Mouse (Mus musculus): ENCODE results near the gene Kcnv2. TPM values are rescaled to one million over a fixed set of nuclear protein-coding genes. Genes with fewer than 3 reads are reported as not detected.

Kcnv2 gene
- 0.09 TPM in 1 of 2 replicates, not detected in the other for polyA plus RNA-seq (2015; fragmentation: Nextera tagmentation; extraction: Ambion mirVana)

GRCm38 (mm10) chr19:27322281-27322680 lies at the start of gene Kcnv2:
Gene Kcnv2, plus strand, starts transcription at chr19:27322588.
- H3K27me3 ChIP-seq (ENCODE audit: control insufficient read depth, insufficient read depth, low read depth, low read length): no peaks in the 10 kb centered on the region
- H3K27ac ChIP-seq (ENCODE audit: low read length): no peak within 1 kb of the TSS
- H3K9ac ChIP-seq (ENCODE audit: low read depth, low read length): no peak within 1 kb of the TSS
- 46% methylated on average over 5 of the region's 5 CpGs for WGBS
- no peaks in the 10 kb centered on the region for H3K36me3 ChIP-seq (ENCODE audit: control insufficient read depth, insufficient read depth, low read length)
- H3K4me1 ChIP-seq (ENCODE audit: control insufficient read depth, insufficient read depth, low read length): no peaks in the 10 kb centered on the region
- no peaks in the 10 kb centered on the region for H3K9me3 ChIP-seq (replicated peaks; ENCODE audit: control insufficient read depth, low read length, poor library complexity, severe bottlenecking)
- no peak within 1 kb of the TSS for H3K4me3 ChIP-seq (ENCODE audit: low read depth, low read length)
- no peak within 1 kb of the TSS for H3K4me2 ChIP-seq (ENCODE audit: low read length)
- no peak for ATAC-seq

- H3K9me3 ChIP-seq (replicated peaks; ENCODE audit: control insufficient read depth, low read length, poor library complexity, severe bottlenecking): no peaks in the 10 kb centered on the region
- H3K36me3 ChIP-seq (ENCODE audit: control insufficient read depth, insufficient read depth, low read length): no peaks in the 10 kb centered on the region
- WGBS: 80% methylated on average over 2 of the region's 2 CpGs
- H3K27ac ChIP-seq (ENCODE audit: low read length): no peak overlapping the region
- H3K9ac ChIP-seq (ENCODE audit: low read depth, low read length): no peak overlapping the region
- no peak overlapping the region for H3K4me2 ChIP-seq (ENCODE audit: low read length)
- ATAC-seq: no peak
- no peak overlapping the region for H3K4me3 ChIP-seq (ENCODE audit: low read depth, low read length)
- H3K4me1 ChIP-seq (ENCODE audit: control insufficient read depth, insufficient read depth, low read length): no peaks in the 10 kb centered on the region
- H3K27me3 ChIP-seq (ENCODE audit: control insufficient read depth, insufficient read depth, low read depth, low read length): no peaks in the 10 kb centered on the region
Observed at GRCm38 (mm10) chr19:27273385-27273784, 49.0 kb upstream of the Kcnv2 start.

DNA sequence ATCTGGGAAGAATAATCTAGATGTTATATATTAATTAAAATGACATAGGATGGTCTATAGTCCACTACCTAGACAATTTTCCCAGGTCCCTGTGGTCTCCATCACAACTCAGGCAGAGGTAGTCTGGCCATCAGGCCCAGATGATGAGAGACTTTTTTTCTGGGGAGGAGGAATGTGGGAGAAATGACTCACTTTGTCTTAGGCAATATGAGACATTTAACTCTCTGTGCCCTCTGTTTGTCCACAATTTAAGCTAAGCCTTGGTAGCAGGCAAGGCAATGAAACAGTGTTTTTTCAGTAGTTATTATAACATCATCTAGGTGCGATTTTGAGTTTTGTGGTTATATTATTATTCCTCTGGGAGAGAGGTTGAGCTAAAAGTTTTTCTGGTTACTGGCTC lies 48.0 kb upstream of the Kcnv2 start:
- no peak overlapping the region for H3K4me2 ChIP-seq (ENCODE audit: low read length)
- H3K27me3 ChIP-seq (ENCODE audit: control insufficient read depth, insufficient read depth, low read depth, low read length): no peaks in the 10 kb centered on the region
- H3K4me3 ChIP-seq (ENCODE audit: low read depth, low read length): no peak overlapping the region
- H3K4me1 ChIP-seq (ENCODE audit: control insufficient read depth, insufficient read depth, low read length): no peaks in the 10 kb centered on the region
- WGBS: 92% methylated on average over 1 of the region's 1 CpGs
- no peak overlapping the region for H3K27ac ChIP-seq (ENCODE audit: low read length)
- H3K9ac ChIP-seq (ENCODE audit: low read depth, low read length): no peak overlapping the region
- H3K9me3 ChIP-seq (replicated peaks; ENCODE audit: control insufficient read depth, low read length, poor library complexity, severe bottlenecking): no peaks in the 10 kb centered on the region
- ATAC-seq: no peak
- no peaks in the 10 kb centered on the region for H3K36me3 ChIP-seq (ENCODE audit: control insufficient read depth, insufficient read depth, low read length)

GRCm38 (mm10) chr19:27279174-27279573 lies 43.2 kb upstream of the Kcnv2 start:
- H3K27me3 ChIP-seq (ENCODE audit: control insufficient read depth, insufficient read depth, low read depth, low read length): no peaks in the 10 kb centered on the region
- 92% methylated on average over 2 of the region's 2 CpGs for WGBS

DNA sequence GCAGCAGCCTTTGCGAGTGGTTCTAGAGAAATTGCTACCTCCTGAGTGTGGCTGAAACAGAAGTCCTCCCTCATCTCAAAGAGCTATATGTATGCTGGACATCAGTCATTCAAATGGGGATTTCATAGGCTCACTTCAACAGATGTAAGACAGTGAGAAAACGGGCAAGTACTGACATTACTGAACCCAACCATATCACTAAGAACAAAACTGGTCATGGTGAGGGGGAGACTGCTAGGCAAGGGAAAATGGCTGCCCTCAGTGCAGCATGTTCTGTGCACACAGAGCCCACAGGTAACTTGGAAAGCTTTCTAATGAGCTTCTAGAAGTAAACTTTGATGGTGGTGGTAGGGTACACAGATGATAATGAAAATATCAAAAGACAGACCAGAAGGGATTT lies 12.3 kb upstream of the Kcnv2 start:
- Histone ChIP-seq H3K9ac (ENCODE audit: low read depth, low read length) (no peak overlapping the region), H3K9me3 (replicated peaks; ENCODE audit: control insufficient read depth, low read length, poor library complexity, severe bottlenecking) (no peaks in the 10 kb centered on the region), H3K27ac (ENCODE audit: low read length) (no peak overlapping the region), H3K4me3 (ENCODE audit: low read depth, low read length) (no peak overlapping the region), H3K27me3 (ENCODE audit: control insufficient read depth, insufficient read depth, low read depth, low read length) (no peaks in the 10 kb centered on the region), H3K4me2 (ENCODE audit: low read length) (no peak overlapping the region), H3K36me3 (ENCODE audit: control insufficient read depth, insufficient read depth, low read length) (no peaks in the 10 kb centered on the region), H3K4me1 (ENCODE audit: control insufficient read depth, insufficient read depth, low read length) (no peaks in the 10 kb centered on the region)
- 93% methylated on average over 2 of the region's 2 CpGs for WGBS
- no peak for ATAC-seq

More at GRCm38 (mm10) chr19:27279174-27279573, 43.2 kb upstream of the Kcnv2 start:
- no peak overlapping the region for H3K4me2 ChIP-seq (ENCODE audit: low read length)
- no peak for ATAC-seq
- no peak overlapping the region for H3K9ac ChIP-seq (ENCODE audit: low read depth, low read length)
- H3K27ac ChIP-seq (ENCODE audit: low read length): no peak overlapping the region
- H3K4me3 ChIP-seq (ENCODE audit: low read depth, low read length): no peak overlapping the region
- H3K4me1 ChIP-seq (ENCODE audit: control insufficient read depth, insufficient read depth, low read length): no peaks in the 10 kb centered on the region
- no peaks in the 10 kb centered on the region for H3K9me3 ChIP-seq (replicated peaks; ENCODE audit: control insufficient read depth, low read length, poor library complexity, severe bottlenecking)
- H3K36me3 ChIP-seq (ENCODE audit: control insufficient read depth, insufficient read depth, low read length): no peaks in the 10 kb centered on the region

DNA sequence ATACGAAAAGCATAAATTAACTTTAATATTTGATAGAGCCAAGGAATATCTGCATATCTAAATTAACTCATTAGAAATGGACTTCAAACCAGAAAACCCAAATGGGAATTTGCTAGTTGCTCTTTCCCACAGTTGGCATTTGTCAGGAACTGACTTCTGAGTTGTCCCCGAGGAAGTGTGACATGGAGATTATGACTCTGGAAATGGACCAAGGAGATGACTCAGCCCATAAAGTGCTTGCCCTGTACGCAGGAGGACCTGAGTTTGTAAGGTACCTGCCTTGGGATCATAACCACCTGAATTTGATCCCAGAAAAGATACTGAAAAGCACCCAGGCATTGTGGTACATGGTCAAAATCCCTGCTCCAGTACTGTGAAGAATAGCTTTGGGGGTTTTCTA lies 11.1 kb upstream of the Kcnv2 start:
- ATAC-seq: no peak
- Histone ChIP-seq H3K4me3 (ENCODE audit: low read depth, low read length) (no peak overlapping the region), H3K27ac (ENCODE audit: low read length) (no peak overlapping the region), H3K4me1 (ENCODE audit: control insufficient read depth, insufficient read depth, low read length) (no peaks in the 10 kb centered on the region), H3K9me3 (replicated peaks; ENCODE audit: control insufficient read depth, low read length, poor library complexity, severe bottlenecking) (no peaks in the 10 kb centered on the region), H3K27me3 (ENCODE audit: control insufficient read depth, insufficient read depth, low read depth, low read length) (no peaks in the 10 kb centered on the region), H3K4me2 (ENCODE audit: low read length) (no peak overlapping the region), H3K36me3 (ENCODE audit: control insufficient read depth, insufficient read depth, low read length) (no peaks in the 10 kb centered on the region), H3K9ac (ENCODE audit: low read depth, low read length) (no peak overlapping the region)
- 94% methylated on average over 3 of the region's 3 CpGs for WGBS

DNA sequence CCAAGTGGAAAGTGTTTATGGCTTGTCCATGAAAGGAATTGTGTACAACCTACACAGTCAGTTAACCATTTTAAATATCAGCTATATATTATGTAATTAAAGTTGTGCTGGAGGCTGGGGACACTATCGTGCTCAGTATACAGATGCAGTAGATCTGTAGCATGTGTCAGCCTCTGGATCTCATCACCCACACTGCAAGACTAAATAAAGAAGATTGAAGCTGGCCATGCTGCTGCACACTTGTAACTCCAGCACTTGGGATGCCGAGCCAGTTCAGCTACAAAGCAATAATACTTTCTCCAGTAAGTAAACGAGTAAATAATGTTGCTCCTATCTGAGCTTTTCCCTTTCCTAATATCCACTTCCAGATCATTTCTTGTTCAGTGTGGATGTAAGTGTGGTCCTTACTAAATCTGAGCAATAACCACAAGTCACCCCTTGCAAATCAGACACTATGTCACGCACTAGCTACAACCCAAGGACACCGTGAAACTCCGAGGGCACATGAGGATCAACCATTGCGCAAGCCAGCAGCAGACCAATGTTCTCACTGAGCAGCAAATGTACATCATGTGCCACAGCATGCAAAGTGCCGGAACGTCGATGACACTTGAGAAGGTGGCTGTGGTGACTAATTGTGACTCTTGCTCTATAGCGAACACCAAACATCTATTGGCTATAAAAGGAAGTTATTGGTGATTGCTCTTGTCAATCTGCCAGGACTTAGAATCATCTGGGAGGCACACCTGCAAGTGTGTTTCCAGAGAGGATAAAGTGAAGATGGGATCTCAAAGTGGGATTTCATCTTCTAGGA lies 9.9 kb upstream of the Kcnv2 start:
- ATAC-seq: no peak
- Histone ChIP-seq H3K9ac (ENCODE audit: low read depth, low read length) (no peak overlapping the region), H3K4me3 (ENCODE audit: low read depth, low read length) (no peak overlapping the region), H3K27ac (ENCODE audit: low read length) (no peak overlapping the region), H3K4me2 (ENCODE audit: low read length) (no peak overlapping the region), H3K9me3 (replicated peaks; ENCODE audit: control insufficient read depth, low read length, poor library complexity, severe bottlenecking) (no peaks in the 10 kb centered on the region), H3K4me1 (ENCODE audit: control insufficient read depth, insufficient read depth, low read length) (no peaks in the 10 kb centered on the region), H3K36me3 (ENCODE audit: control insufficient read depth, insufficient read depth, low read length) (no peaks in the 10 kb centered on the region), H3K27me3 (ENCODE audit: control insufficient read depth, insufficient read depth, low read depth, low read length) (no peaks in the 10 kb centered on the region)
- WGBS: 93% methylated on average over 11 of the region's 11 CpGs

DNA sequence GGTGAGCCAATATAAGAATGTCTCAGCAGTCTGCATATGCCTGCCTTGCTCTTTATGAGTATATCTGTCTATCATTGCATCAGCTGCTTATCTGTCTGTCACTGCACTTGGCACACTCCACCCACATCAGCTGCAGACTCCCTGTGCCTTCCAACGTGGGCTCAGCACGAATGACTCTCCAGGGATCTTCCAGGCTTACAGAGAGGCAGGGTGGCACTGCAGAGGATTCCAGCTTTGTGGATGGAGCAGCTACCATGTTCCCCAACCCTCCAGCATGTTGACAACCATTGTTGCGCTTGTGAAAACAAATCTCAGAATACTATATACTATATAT lies 9.3 kb upstream of the Kcnv2 start:
- Histone ChIP-seq H3K9me3 (replicated peaks; ENCODE audit: control insufficient read depth, low read length, poor library complexity, severe bottlenecking) (no peaks in the 10 kb centered on the region), H3K4me1 (ENCODE audit: control insufficient read depth, insufficient read depth, low read length) (no peaks in the 10 kb centered on the region), H3K27ac (ENCODE audit: low read length) (no peak overlapping the region), H3K27me3 (ENCODE audit: control insufficient read depth, insufficient read depth, low read depth, low read length) (no peaks in the 10 kb centered on the region), H3K4me3 (ENCODE audit: low read depth, low read length) (no peak overlapping the region), H3K36me3 (ENCODE audit: control insufficient read depth, insufficient read depth, low read length) (no peaks in the 10 kb centered on the region), H3K9ac (ENCODE audit: low read depth, low read length) (no peak overlapping the region), H3K4me2 (ENCODE audit: low read length) (no peak overlapping the region)
- ATAC-seq: no peak
- WGBS: 73% methylated on average over 3 of the region's 3 CpGs

- no peak overlapping the region for H3K9ac ChIP-seq (ENCODE audit: low read depth, low read length)
- no peak overlapping the region for H3K27ac ChIP-seq (ENCODE audit: low read length)
- no peak overlapping the region for H3K4me3 ChIP-seq (ENCODE audit: low read depth, low read length)
- no peaks in the 10 kb centered on the region for H3K9me3 ChIP-seq (replicated peaks; ENCODE audit: control insufficient read depth, low read length, poor library complexity, severe bottlenecking)
- whole genome bisulfite sequencing: 89% methylated on average over 10 of the region's 10 CpGs
- H3K27me3 ChIP-seq (ENCODE audit: control insufficient read depth, insufficient read depth, low read depth, low read length): no peaks in the 10 kb centered on the region
- ATAC-seq: no peak
- no peaks in the 10 kb centered on the region for H3K36me3 ChIP-seq (ENCODE audit: control insufficient read depth, insufficient read depth, low read length)
- H3K4me2 ChIP-seq (ENCODE audit: low read length): no peak overlapping the region
- no peaks in the 10 kb centered on the region for H3K4me1 ChIP-seq (ENCODE audit: control insufficient read depth, insufficient read depth, low read length)
Observed at GRCm38 (mm10) chr19:27316313-27317258, 5.8 kb upstream of the Kcnv2 start.

All from midbrain, embryonic 16.5 days (tissue).